In genomic region chr2:77610303-77610991, GRCm38 (mm10) we compare ENCODE assay signal across 16 mouse cellular contexts.
"Had no signal": no experiment of that assay in that cellular context is flagged by ENCODE, and none has a peak within 500 bp of the region (broad histone marks: within the 10 kb centered on the region; RNA-seq: fewer than 3 reads in every experiment).

No protein-coding gene starts in this region.

- H3K36me3 ChIP-seq: limb, embryonic 12.5 days; limb, embryonic 15.5 days; midbrain, embryonic 13.5 days had no signal

- H3K9me3 ChIP-seq: limb, embryonic 12.5 days; limb, embryonic 15.5 days; midbrain, embryonic 13.5 days had no signal

- H3K27ac ChIP-seq: left cerebral cortex, adult 2 months; limb, embryonic 12.5 days; limb, embryonic 15.5 days; liver, embryonic 14.5 days; macrophage; midbrain, embryonic 13.5 days had no signal

- H3K4me3 ChIP-seq: left cerebral cortex, adult 2 months; limb, embryonic 12.5 days; limb, embryonic 15.5 days; midbrain, embryonic 13.5 days had no signal

- H3K4me2 ChIP-seq: limb, embryonic 12.5 days; limb, embryonic 15.5 days; liver, embryonic 11.5 days; lung, embryonic 14.5 days; midbrain, embryonic 13.5 days had no signal

- H3K27me3 ChIP-seq: limb, embryonic 12.5 days; limb, embryonic 15.5 days; midbrain, embryonic 13.5 days had no signal

- H3K9ac ChIP-seq: limb, embryonic 12.5 days; limb, embryonic 15.5 days; liver, embryonic 14.5 days; liver, postnatal 0 days; lung, embryonic 14.5 days; midbrain, embryonic 13.5 days had no signal

- ATAC-seq: liver, postnatal 0 days; lung, postnatal 0 days; midbrain, embryonic 13.5 days; midbrain, embryonic 16.5 days had no signal

- DNase-seq: kidney, adult 2 months; kidney, postnatal 36 days; layer of hippocampus, postnatal 36 days; liver, postnatal 0 days; lung, embryonic 14.5 days; thymus, adult 18-20 months; thymus, postnatal 36 days had no signal

- H3K4me1 ChIP-seq: limb, embryonic 12.5 days; limb, embryonic 15.5 days had no signal
